Mouse (Mus musculus) lung, postnatal 0 days (tissue): Measurements from ENCODE around the gene Sgtb.

Experiments used
- CTCF ChIP-seq: IDR thresholded peaks from 2 replicates; pipeline ENCODE4 v1.5.1; 2016; ENCODE audit warnings: antibody characterized with exemption, mild to moderate bottlenecking
- EP300 ChIP-seq: IDR thresholded peaks from 2 replicates; pipeline ENCODE4 v1.6.1; 2016; ENCODE audit warnings: antibody characterized with exemption, mild to moderate bottlenecking, control low read depth

DNA sequence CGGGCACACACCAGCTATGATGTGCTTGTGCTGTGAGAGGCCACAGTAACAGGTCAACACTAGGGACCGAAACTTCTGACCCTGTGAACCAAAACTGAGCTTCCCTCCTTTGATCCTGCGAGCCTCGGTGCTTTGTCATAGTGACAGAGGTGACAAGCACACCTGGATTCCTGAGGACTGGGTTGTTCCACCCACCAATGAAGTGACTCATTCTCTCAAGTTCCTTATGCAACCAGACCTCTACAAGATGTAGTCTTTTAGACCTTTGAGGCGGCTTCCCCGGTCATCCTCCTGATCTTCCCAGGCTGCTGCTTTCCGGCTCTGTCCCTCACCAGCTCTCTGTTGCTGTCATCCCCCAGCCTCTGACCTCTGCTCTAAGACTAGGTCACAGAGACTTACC lies 27.0 kb upstream of the Sgtb start:
- TF ChIP-seq CTCF = no peak
- no peak for TF ChIP-seq EP300
